In genomic region chr19:32179514-32179913, GRCm38 (mm10) we compare ENCODE assay signal across 12 mouse cellular contexts.
DNase-seq lines count a peak whose midpoint lies in the region; ATAC-seq and TF ChIP-seq lines count a peak whose summit lies in the region.
"Had no signal": no experiment of that assay in that cellular context is flagged by ENCODE, and none has a peak within 500 bp of the region (broad histone marks: within the 10 kb centered on the region; RNA-seq: fewer than 3 reads in every experiment).

No protein-coding gene starts in this region.

- H3K27me3 ChIP-seq in erythroblast, embryonic 14.5 days (ENCODE audit: control insufficient read depth), result no peaks in the 10 kb centered on the region
- H3K27me3 ChIP-seq in kidney, postnatal 0 days (ENCODE audit: insufficient read depth, low read length), result no peaks in the 10 kb centered on the region
- H3K27me3 ChIP-seq in embryonic facial prominence, embryonic 14.5 days (replicated peaks; ENCODE audit: control insufficient read depth, insufficient read depth, low read length), result no peaks in the 10 kb centered on the region
- no peaks in the 10 kb centered on the region for H3K27me3 ChIP-seq in liver, postnatal 0 days (ENCODE audit: insufficient read depth, low read length)
- H3K27me3 ChIP-seq: forebrain, embryonic 15.5 days had no signal

- ATAC-seq in erythroblast, adult 5-6 weeks (replicated peaks; ENCODE audit: low FRiP score, poor library complexity, severe bottlenecking), result no peak
- ATAC-seq in kidney, postnatal 0 days (replicated peaks; ENCODE audit: low FRiP score, low read depth), result 0 out of 2 replicates have a peak, but pooled peaks have one; percentile 39
- ATAC-seq in embryonic facial prominence, embryonic 14.5 days (ENCODE audit: low read depth), result no peak
- no peak for ATAC-seq in liver, postnatal 0 days
- ATAC-seq: forebrain, embryonic 15.5 days had no signal

- peaks cover 74% of the 10 kb centered on the region for H3K36me3 ChIP-seq in erythroblast, embryonic 14.5 days (ENCODE audit: control insufficient read depth)
- H3K36me3 ChIP-seq in kidney, postnatal 0 days (ENCODE audit: insufficient read depth, low read length), result no peaks in the 10 kb centered on the region
- no peaks in the 10 kb centered on the region for H3K36me3 ChIP-seq in embryonic facial prominence, embryonic 14.5 days (ENCODE audit: control insufficient read depth, insufficient read depth, low read length)
- 0 out of 2 replicates have a peak, but pooled peaks cover 4% of the 10 kb centered on the region for H3K36me3 ChIP-seq in liver, postnatal 0 days (replicated peaks; ENCODE audit: insufficient read depth, low read length)
- H3K36me3 ChIP-seq: forebrain, embryonic 15.5 days had no signal

- no peak overlapping the region for H3K9ac ChIP-seq in kidney, postnatal 0 days (ENCODE audit: low read depth, low read length)
- H3K9ac ChIP-seq in embryonic facial prominence, embryonic 14.5 days (ENCODE audit: low read depth, low read length), result no peak overlapping the region
- H3K9ac ChIP-seq in liver, postnatal 0 days (replicated peaks), result peak overlapping the region; percentile 63
- H3K9ac ChIP-seq: forebrain, embryonic 15.5 days had no signal

- H3K4me1 ChIP-seq in erythroblast, embryonic 14.5 days (ENCODE audit: control insufficient read depth), result peaks cover 98% of the 10 kb centered on the region
- peaks cover 37% of the 10 kb centered on the region for H3K4me1 ChIP-seq in kidney, postnatal 0 days (replicated peaks; ENCODE audit: insufficient read depth, low read length)
- peaks cover 9% of the 10 kb centered on the region for H3K4me1 ChIP-seq in embryonic facial prominence, embryonic 14.5 days (ENCODE audit: control insufficient read depth, insufficient read depth, low read length)
- peaks cover 57% of the 10 kb centered on the region for H3K4me1 ChIP-seq in liver, postnatal 0 days (ENCODE audit: insufficient read depth)
- H3K4me1 ChIP-seq: forebrain, embryonic 15.5 days had no signal

- no peaks in the 10 kb centered on the region for H3K9me3 ChIP-seq in erythroblast, embryonic 14.5 days (ENCODE audit: control insufficient read depth, low read length)
- H3K9me3 ChIP-seq in kidney, postnatal 0 days (replicated peaks; ENCODE audit: low read length), result no peaks in the 10 kb centered on the region
- no peaks in the 10 kb centered on the region for H3K9me3 ChIP-seq in embryonic facial prominence, embryonic 14.5 days (ENCODE audit: control insufficient read depth, low read length)
- H3K9me3 ChIP-seq in liver, postnatal 0 days (ENCODE audit: low read length), result no peaks in the 10 kb centered on the region
- H3K9me3 ChIP-seq: forebrain, embryonic 15.5 days had no signal

- no peak for TF ChIP-seq EP300 in liver, postnatal 0 days (IDR thresholded peaks at IDR 0.05; ENCODE audit: low read depth)

- TF ChIP-seq CTCF in kidney, postnatal 0 days (IDR thresholded peaks at IDR 0.05; ENCODE audit: low read depth), result no peak
- no peak for TF ChIP-seq CTCF in liver, postnatal 0 days (IDR thresholded peaks at IDR 0.05; ENCODE audit: low read depth)

- WGBS in kidney, postnatal 0 days, result 32% methylated on average over 4 of the region's 4 CpGs
- WGBS in embryonic facial prominence, embryonic 14.5 days, result 49% methylated on average over 4 of the region's 4 CpGs
- WGBS in liver, postnatal 0 days (ENCODE audit: insufficient replicate concordance), result 37% methylated on average over 4 of the region's 4 CpGs

- no peak for DNase-seq in kidney, postnatal 0 days (ENCODE audit: low spot score)
- no peak for DNase-seq in kidney, postnatal 14 days
- DNase-seq in embryonic facial prominence, embryonic 14.5 days (ENCODE audit: low spot score), result no peak
- no peak for DNase-seq in liver, postnatal 0 days
- no peak for DNase-seq in ovary, postnatal 36 days (ENCODE audit: low spot score)
- DNase-seq in embryo, embryonic 11 days, result no peak
- DNase-seq: cerebellum, adult 18-20 months; left cerebral cortex, postnatal 4 days; thymus, postnatal 14 days had no signal

- peak overlapping the region; percentile 41 for H3K4me2 ChIP-seq in kidney, postnatal 0 days (ENCODE audit: low read length)
- H3K4me2 ChIP-seq in embryonic facial prominence, embryonic 14.5 days (ENCODE audit: low read depth, low read length), result no peak overlapping the region
- peak overlapping the region; percentile 63 for H3K4me2 ChIP-seq in liver, postnatal 0 days (ENCODE audit: low read depth, low read length)
- H3K4me2 ChIP-seq: forebrain, embryonic 15.5 days had no signal

- H3K27ac ChIP-seq in kidney, postnatal 0 days, result peak overlapping the region; percentile 85
- H3K27ac ChIP-seq in embryonic facial prominence, embryonic 14.5 days (replicated peaks; ENCODE audit: low read depth, low read length), result peak overlapping the region; percentile 1; the same call in 1 of the 2 replicates
- peak overlapping the region; percentile 94 for H3K27ac ChIP-seq in liver, postnatal 0 days (ENCODE audit: low read depth)
- H3K27ac ChIP-seq: forebrain, embryonic 15.5 days had no signal

- H3K4me3 ChIP-seq in erythroblast, embryonic 14.5 days (replicated peaks), result peak overlapping the region; percentile 59
- H3K4me3 ChIP-seq in kidney, postnatal 0 days (replicated peaks; ENCODE audit: low read depth, low read length), result no peak overlapping the region
- H3K4me3 ChIP-seq in embryonic facial prominence, embryonic 14.5 days (ENCODE audit: low read depth, low read length), result no peak overlapping the region
- H3K4me3 ChIP-seq in liver, postnatal 0 days (ENCODE audit: low read depth, low read length), result peak overlapping the region; percentile 19; the same call in 1 of the 2 replicates
- H3K4me3 ChIP-seq: forebrain, embryonic 15.5 days had no signal

Comparison
In these comparisons a context has a peak if more than half of its experiments do, and no peak if none do; other contexts are left out.
1. H3K4me3 ChIP-seq: peak in erythroblast, embryonic 14.5 days (single experiment) and liver, postnatal 0 days (single experiment); none in kidney, postnatal 0 days (single experiment) and embryonic facial prominence, embryonic 14.5 days (single experiment).
2. H3K27ac ChIP-seq: peak in every context shown above with its lines; median percentile 94 in liver, postnatal 0 days; 85 in kidney, postnatal 0 days; 1 in embryonic facial prominence, embryonic 14.5 days.